Mouse (Mus musculus): ENCODE measurements around the gene Mia2. TPM values are rescaled to one million over a fixed set of nuclear protein-coding genes. Genes with fewer than 3 reads are reported as not detected.

The Mia2 gene
- total RNA-seq, 2 experiments from 2014 or later, result 86.2 to 119 TPM

GRCm38 (mm10) chr12:59086171-59086570 lies 9.4 kb upstream of the Mia2 start:
- no peak for ATAC-seq (replicated peaks; ENCODE audit: poor library complexity, severe bottlenecking)

- no peak for ATAC-seq (replicated peaks; ENCODE audit: poor library complexity, severe bottlenecking)
Observed at GRCm38 (mm10) chr12:59093543-59093942, 2.1 kb upstream of the Mia2 start.

- no peak for ATAC-seq (replicated peaks; ENCODE audit: poor library complexity, severe bottlenecking)
Observed at GRCm38 (mm10) chr12:59104771-59105170, 9.2 kb downstream of the Mia2 start.

GRCm38 (mm10) chr12:59105914-59106313 lies 10.3 kb downstream of the Mia2 start:
- no peak for ATAC-seq (replicated peaks; ENCODE audit: poor library complexity, severe bottlenecking)

GRCm38 (mm10) chr12:59106491-59106890 lies 10.9 kb downstream of the Mia2 start:
- no peak for ATAC-seq (replicated peaks; ENCODE audit: poor library complexity, severe bottlenecking)

- no peak for ATAC-seq (replicated peaks; ENCODE audit: poor library complexity, severe bottlenecking)
Observed at GRCm38 (mm10) chr12:59107926-59108325, 12.3 kb downstream of the Mia2 start.

GRCm38 (mm10) chr12:59117184-59117583 lies 21.6 kb downstream of the Mia2 start:
- no peak for ATAC-seq (replicated peaks; ENCODE audit: poor library complexity, severe bottlenecking)

GRCm38 (mm10) chr12:59125426-59125825 lies 29.8 kb downstream of the Mia2 start:
- no peak for ATAC-seq (replicated peaks; ENCODE audit: poor library complexity, severe bottlenecking)

- no peak for ATAC-seq (replicated peaks; ENCODE audit: poor library complexity, severe bottlenecking)
Observed at GRCm38 (mm10) chr12:59128501-59128900, 32.9 kb downstream of the Mia2 start.

- no peak for ATAC-seq (replicated peaks; ENCODE audit: poor library complexity, severe bottlenecking)
Observed at GRCm38 (mm10) chr12:59129038-59129437, 33.4 kb downstream of the Mia2 start.

- peak; percentile 10; the same call in 1 of the 2 replicates for ATAC-seq (replicated peaks; ENCODE audit: poor library complexity, severe bottlenecking)
Observed at GRCm38 (mm10) chr12:59129592-59129991, 34.0 kb downstream of the Mia2 start.

- peak; percentile 64 for ATAC-seq (replicated peaks; ENCODE audit: poor library complexity, severe bottlenecking)
Observed at GRCm38 (mm10) chr12:59130249-59130648, 34.6 kb downstream of the Mia2 start.

GRCm38 (mm10) chr12:59130651-59131577 lies 35.3 kb downstream of the Mia2 start:
- ATAC-seq (replicated peaks; ENCODE audit: poor library complexity, severe bottlenecking), result peak; percentile 72

GRCm38 (mm10) chr12:59131578-59131946 lies 36.0 kb downstream of the Mia2 start:
- peak; percentile 36 for ATAC-seq (replicated peaks; ENCODE audit: poor library complexity, severe bottlenecking)

- peak; percentile 30 for ATAC-seq (replicated peaks; ENCODE audit: poor library complexity, severe bottlenecking)
Observed at GRCm38 (mm10) chr12:59132462-59132861, 36.9 kb downstream of the Mia2 start.

- no peak for ATAC-seq (replicated peaks; ENCODE audit: poor library complexity, severe bottlenecking)
Observed at GRCm38 (mm10) chr12:59132940-59133339, 37.3 kb downstream of the Mia2 start.

- no peak for ATAC-seq (replicated peaks; ENCODE audit: poor library complexity, severe bottlenecking)
Observed at GRCm38 (mm10) chr12:59133437-59133999, 37.9 kb downstream of the Mia2 start.

- ATAC-seq (replicated peaks; ENCODE audit: poor library complexity, severe bottlenecking), result no peak
Observed at GRCm38 (mm10) chr12:59135096-59135495, 39.5 kb downstream of the Mia2 start.

GRCm38 (mm10) chr12:59135533-59136300 lies 40.1 kb downstream of the Mia2 start:
- ATAC-seq (replicated peaks; ENCODE audit: poor library complexity, severe bottlenecking), result no peak

GRCm38 (mm10) chr12:59137031-59137430 lies 41.4 kb downstream of the Mia2 start:
- ATAC-seq (replicated peaks; ENCODE audit: poor library complexity, severe bottlenecking), result no peak

- no peak for ATAC-seq (replicated peaks; ENCODE audit: poor library complexity, severe bottlenecking)
Observed at GRCm38 (mm10) chr12:59139372-59139771, 43.8 kb downstream of the Mia2 start.

Data from granulocyte monocyte progenitor cell, adult 5-6 weeks (primary cell).